Mouse (Mus musculus): ENCODE data around the gene Hpdl.
A peak's percentile ranks its signal among the peaks of the same experiment; 100 is the strongest.

Gene Hpdl

GRCm38 (mm10) chr4:116796442-116797110 lies 24.9 kb downstream of the Hpdl start:
- DNase-seq (ENCODE audit: low spot score), result no peak

GRCm38 (mm10) chr4:116794273-116794672 lies 27.2 kb downstream of the Hpdl start:
- DNase-seq (ENCODE audit: low spot score), result no peak

- no peak for DNase-seq (ENCODE audit: low spot score)
Measured at GRCm38 (mm10) chr4:116792453-116792852, 29.1 kb downstream of the Hpdl start.

GRCm38 (mm10) chr4:116788956-116789355 lies 32.6 kb downstream of the Hpdl start:
- DNase-seq (ENCODE audit: low spot score), result peak; percentile 91

DNA sequence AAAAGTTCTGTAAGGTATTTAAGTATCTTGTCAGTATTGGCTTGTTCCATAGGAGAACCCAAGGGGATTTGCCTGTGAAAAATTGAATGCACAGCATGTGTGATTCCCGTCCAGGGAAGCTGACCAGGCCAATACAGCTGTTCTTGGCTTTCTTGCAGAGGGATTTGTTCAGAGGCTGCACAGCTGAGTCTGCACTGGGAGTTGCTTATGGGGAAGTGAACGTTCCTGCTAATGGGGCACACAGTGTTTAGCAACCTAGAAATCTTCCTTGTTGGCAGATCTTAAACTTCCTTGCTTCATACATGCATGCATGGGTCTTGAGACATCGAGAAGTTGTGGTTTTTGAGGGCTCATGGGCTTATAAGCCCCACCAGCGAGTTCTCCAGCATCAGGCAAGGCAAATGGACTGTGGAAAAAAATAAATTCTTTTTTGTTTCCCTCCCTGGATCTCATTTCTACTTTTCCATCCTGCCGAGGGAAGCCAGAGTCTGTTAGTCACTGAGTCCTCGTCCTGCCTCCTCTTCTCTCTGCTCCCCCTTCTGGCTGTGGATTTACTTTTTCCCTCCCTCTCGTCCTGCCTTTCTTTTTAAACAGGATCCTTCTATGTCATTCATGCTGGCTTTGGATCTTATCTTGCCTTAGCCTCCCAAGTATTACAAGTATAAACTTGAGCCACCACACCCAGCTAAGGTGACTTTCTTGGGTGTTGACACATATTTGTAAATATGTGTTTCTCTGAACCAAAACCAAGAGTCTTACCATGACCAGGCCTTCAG lies 33.3 kb downstream of the Hpdl start:
- DNase-seq (ENCODE audit: low spot score), result peak; percentile 44

DNA sequence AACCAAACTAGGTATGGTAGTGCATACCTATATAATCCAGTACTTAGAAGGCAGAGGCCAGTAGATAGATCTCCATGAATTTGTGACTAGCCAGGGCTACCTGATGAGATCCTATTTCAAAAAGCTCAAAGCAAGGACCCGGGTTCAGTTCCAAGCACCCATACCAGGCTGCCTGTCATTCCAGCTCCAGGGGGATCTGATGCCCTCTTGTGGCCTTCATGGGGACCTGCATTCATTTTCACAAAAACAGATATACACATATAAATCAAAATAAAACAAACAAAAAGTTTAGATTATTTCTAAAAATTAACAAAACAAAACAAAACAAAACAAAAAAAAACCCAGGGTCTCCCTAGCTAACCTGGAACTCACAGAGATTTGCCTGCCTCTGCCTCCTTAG lies 34.9 kb downstream of the Hpdl start:
- no peak for DNase-seq (ENCODE audit: low spot score)

DNA sequence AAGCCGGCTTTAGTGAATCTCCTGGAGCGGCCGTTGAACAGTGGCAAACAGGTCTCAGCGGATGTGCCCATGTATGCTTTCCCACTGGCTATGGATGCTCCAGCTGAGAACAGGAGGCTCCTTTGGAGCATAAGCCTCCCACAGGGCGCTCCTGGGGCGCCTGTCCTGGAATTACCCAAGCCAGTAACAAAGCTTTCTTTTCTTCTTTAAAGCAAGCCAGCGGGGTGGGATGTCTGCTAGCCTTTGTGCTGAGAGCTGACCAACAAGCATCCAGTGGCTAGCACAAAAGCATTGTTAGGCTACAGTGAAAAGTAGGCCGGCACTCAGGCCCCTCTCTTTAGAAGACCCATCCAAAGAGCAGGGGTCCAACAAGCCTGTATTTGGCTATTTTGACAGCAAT lies 39.3 kb downstream of the Hpdl start:
- no peak for DNase-seq (ENCODE audit: low spot score)

GRCm38 (mm10) chr4:116781366-116781765 lies 40.1 kb downstream of the Hpdl start:
- DNase-seq (ENCODE audit: low spot score), result no peak

- DNase-seq (ENCODE audit: low spot score), result no peak
Measured at GRCm38 (mm10) chr4:116780541-116780940, 41.0 kb downstream of the Hpdl start.

GRCm38 (mm10) chr4:116777079-116777478 lies 44.4 kb downstream of the Hpdl start:
- no peak for DNase-seq (ENCODE audit: low spot score)

GRCm38 (mm10) chr4:116776391-116776790 lies 45.1 kb downstream of the Hpdl start:
- DNase-seq (ENCODE audit: low spot score), result no peak
